Mouse (Mus musculus) G1E (cell line): ENCODE measurements around the gene Hcst. TPM values are rescaled to one million over a fixed set of nuclear protein-coding genes. Genes with fewer than 3 reads are reported as not detected.

ENCODE experiments used
- ATAC-seq: 2 replicates; pipeline ENCODE4 v1.8.0; 2016; ENCODE audit warnings: mild to moderate bottlenecking; ENCODE audit not compliant: insufficient number of reproducible peaks, poor library complexity, low FRiP score, severe bottlenecking; ENCODE audit errors: extremely low read depth
- DNase-seq: peaks from one replicate; pipeline ENCODE4 v3.0.0; 2012; ENCODE audit warnings: low spot score
- H3K27me3 ChIP-seq: 2 replicates; pipeline ENCODE4 v1.6.1; 2012; ENCODE audit warnings: mild to moderate bottlenecking, low read length, inconsistent platforms; ENCODE audit not compliant: insufficient read depth
- H3K36me3 ChIP-seq: replicated peaks from 2 replicates; pipeline ENCODE3; 2012; ENCODE audit warnings: mild to moderate bottlenecking, inconsistent platforms
- H3K4me1 ChIP-seq: 2 replicates; pipeline ENCODE4 v1.6.1; 2012; ENCODE audit warnings: low read depth, low read length, inconsistent platforms, mixed read lengths; ENCODE audit not compliant: insufficient read depth
- H3K4me3 ChIP-seq: 2 replicates; pipeline ENCODE4 v1.5.1; 2012; ENCODE audit warnings: low read depth, mild to moderate bottlenecking, inconsistent platforms, low read length, moderate library complexity, mixed read lengths
- H3K9me3 ChIP-seq: replicated peaks from 2 replicates; pipeline ENCODE4 v1.6.1; 2012; ENCODE audit warnings: inconsistent platforms
- CTCF ChIP-seq: IDR thresholded peaks from 2 replicates; pipeline ENCODE4 v1.5.1; 2012; ENCODE audit warnings: low read depth, low read length, inconsistent platforms, mixed read lengths
- GATA1 ChIP-seq: IDR thresholded peaks from 2 replicates; pipeline ENCODE4 v1.6.1; 2012; ENCODE audit warnings: borderline replicate concordance, low read length, inconsistent platforms, mixed read lengths
- GATA2 ChIP-seq: IDR thresholded peaks from 2 replicates; pipeline ENCODE4 v1.6.1; 2012; ENCODE audit warnings: low read depth, low read length, inconsistent platforms, borderline replicate concordance
- POLR2AphosphoS5 ChIP-seq: IDR thresholded peaks from 2 replicates; pipeline ENCODE4 v1.6.1; 2012; ENCODE audit warnings: low read depth, low read length, inconsistent platforms; ENCODE audit not compliant: insufficient replicate concordance
- TAL1 ChIP-seq: conservative IDR thresholded peaks from 2 replicates; pipeline ENCODE4 v1.6.1; 2012; ENCODE audit warnings: low read depth, low read length, inconsistent platforms, mixed read lengths
- polyA plus RNA-seq: library from polyadenylated mRNA; stranded (reverse); fragments of >175 nt; gene quantifications from 2 replicates; pipeline ENCODE4 v1.2.3, GENCODE M21; 2012
- total RNA-seq, 2 experiments: library from RNA; stranded (forward) in 1 of 2; stranded (reverse) in 1 of 2; fragments of 200-1000 nt in 1 of 2; fragments of >200 nt in 1 of 2; fragmentation: Nextera tagmentation in 1 of 2; gene quantifications; 2 replicates each; pipeline ENCODE4 v1.2.3; 2014 to 2017

The Hcst gene
- total and polyA plus RNA-seq, 3 experiments = 0.55 to 2.6 TPM; not detected in 1

DNA sequence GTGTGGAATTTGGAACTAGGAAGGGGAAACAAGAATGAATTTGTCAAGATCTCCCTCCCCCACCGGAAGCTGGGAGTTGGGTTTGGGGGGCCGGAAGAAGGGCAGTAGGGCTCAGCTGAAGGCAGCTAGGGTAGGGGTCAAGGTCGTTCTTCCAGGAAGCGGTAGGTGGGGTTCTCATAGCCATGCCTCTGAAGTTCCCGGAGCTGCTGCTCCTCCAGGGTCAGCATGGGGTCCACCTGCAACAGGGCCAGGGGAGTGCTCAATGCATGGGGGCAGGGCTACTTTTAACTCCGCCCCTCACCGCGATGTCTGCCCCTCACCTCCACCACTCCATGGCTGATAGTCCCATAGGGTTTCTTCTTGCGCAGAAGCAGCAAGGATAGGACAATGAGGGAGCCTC is 15.5 kb upstream of the Hcst start:
- H3K4me3 ChIP-seq = no peak overlapping the region
- TF ChIP-seq GATA1 = no peak
- TF ChIP-seq GATA2 = no peak
- TF ChIP-seq TAL1 = no peak
- no peak for TF ChIP-seq CTCF
- TF ChIP-seq POLR2AphosphoS5 = no peak
- H3K27me3 ChIP-seq = no peaks in the 10 kb centered on the region; the same call in 1 of the 2 replicates
- no peak for DNase-seq
- H3K4me1 ChIP-seq = no peaks in the 10 kb centered on the region
- no peaks in the 10 kb centered on the region for H3K9me3 ChIP-seq
- H3K36me3 ChIP-seq = no peaks in the 10 kb centered on the region
- ATAC-seq = no peak

DNA sequence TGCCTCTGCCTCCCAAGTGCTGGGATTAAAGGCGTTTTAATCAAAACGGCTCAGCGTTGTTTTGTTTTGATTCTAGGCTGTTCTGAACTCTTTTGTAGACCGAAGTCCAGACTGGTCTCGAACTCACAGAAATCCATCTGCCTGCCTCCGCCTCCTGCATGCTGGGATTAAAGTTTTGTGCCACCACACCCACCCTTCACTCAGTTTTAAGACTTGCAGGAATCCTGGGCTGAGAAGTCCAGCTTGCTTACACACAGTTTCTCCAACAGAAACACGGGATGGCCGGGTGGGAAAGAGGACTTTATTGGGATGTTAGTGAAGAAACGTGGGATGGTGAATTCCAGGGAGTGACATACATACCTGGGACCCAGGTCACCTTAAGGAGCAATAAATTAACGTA is 15.0 kb upstream of the Hcst start:
- H3K27me3 ChIP-seq = no peaks in the 10 kb centered on the region; the same call in 1 of the 2 replicates

DNA sequence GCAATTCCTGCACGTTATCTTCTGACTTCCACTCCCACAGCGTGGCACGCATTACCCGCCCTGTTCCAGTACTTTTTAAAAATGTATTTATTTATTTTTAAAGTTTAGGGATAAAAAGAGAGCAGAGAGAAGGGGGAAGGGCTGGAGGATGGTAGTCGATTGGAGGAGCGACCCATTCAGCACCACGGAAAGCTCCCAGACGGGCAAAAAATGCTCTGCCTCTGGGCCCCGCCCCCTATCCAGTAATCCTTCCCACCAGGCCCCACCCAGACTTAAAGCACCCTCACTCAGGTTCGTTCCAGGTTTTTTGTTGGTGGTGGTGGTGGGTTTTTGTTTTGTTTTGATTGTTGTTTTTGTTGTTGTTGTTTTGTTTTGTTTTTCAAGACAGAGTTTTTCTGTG is 14.6 kb upstream of the Hcst start:
- Histone ChIP-seq H3K9me3 (no peaks in the 10 kb centered on the region), H3K4me3 (no peak overlapping the region), H3K36me3 (no peaks in the 10 kb centered on the region), H3K4me1 (no peaks in the 10 kb centered on the region), H3K27me3 (no peaks in the 10 kb centered on the region; the same call in 1 of the 2 replicates)
- TF ChIP-seq TAL1 (no peak), CTCF (no peak), GATA2 (no peak), GATA1 (no peak), POLR2AphosphoS5 (no peak)
- ATAC-seq (no peak), DNase-seq (peak; percentile 48)

More for the DNA sequence above, 15.0 kb upstream of the Hcst start:
- H3K9me3 ChIP-seq = no peaks in the 10 kb centered on the region
- no peaks in the 10 kb centered on the region for H3K36me3 ChIP-seq
- TF ChIP-seq GATA1 = no peak
- no peak overlapping the region for H3K4me3 ChIP-seq
- DNase-seq (no peak), ATAC-seq (no peak)
- H3K4me1 ChIP-seq = no peaks in the 10 kb centered on the region

DNA sequence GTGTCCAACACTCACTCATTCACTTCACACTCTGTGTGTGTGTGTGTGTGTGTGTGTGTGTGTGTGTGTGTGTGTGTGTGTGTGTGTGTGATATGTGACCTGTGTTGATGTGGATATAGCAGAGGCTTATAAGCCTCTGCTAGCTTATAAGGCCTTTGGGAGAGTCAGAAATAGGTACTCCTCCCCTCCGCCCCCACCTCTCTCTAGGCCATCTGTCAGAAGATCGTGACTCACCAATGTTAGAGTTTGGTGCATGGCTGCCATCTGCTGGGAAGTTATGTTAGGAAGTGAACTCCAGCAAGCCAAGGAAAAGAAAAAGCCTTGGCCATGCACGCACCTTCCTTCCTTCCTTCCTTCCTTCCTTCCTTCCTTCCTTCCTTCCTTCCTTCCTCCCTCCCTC is 12.1 kb upstream of the Hcst start:
- Histone ChIP-seq H3K36me3 (peaks cover 16% of the 10 kb centered on the region), H3K27me3 (no peaks in the 10 kb centered on the region; the same call in 1 of the 2 replicates), H3K9me3 (no peaks in the 10 kb centered on the region), H3K4me3 (no peak overlapping the region), H3K4me1 (no peaks in the 10 kb centered on the region)
- TF ChIP-seq TAL1 = no peak
- TF ChIP-seq POLR2AphosphoS5 = no peak
- no peak for TF ChIP-seq CTCF
- TF ChIP-seq GATA2 = no peak
- ATAC-seq (no peak), DNase-seq (no peak)

DNA sequence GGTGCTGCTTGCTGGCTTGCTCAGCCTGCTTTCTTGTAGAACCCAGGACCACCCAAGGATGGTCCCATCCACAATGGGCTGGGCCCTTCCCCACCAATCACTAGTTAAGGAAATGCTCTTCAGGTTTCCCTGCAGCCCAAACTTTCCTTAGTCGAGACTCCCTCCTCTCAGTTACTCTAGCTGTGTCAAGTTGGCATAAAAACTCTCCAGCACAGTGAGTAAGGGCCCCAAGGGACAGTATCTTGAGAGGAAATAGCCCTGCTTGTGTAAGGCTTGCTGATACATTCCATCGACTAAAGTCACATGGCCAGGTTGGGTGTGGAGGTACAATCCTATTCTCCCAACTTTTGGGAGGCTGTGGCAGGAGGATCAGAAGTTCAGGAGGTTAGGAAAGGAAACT is 10.5 kb upstream of the Hcst start:
- no peak overlapping the region for H3K4me3 ChIP-seq
- no peak for DNase-seq
- H3K9me3 ChIP-seq = no peaks in the 10 kb centered on the region
- no peaks in the 10 kb centered on the region; the same call in 1 of the 2 replicates for H3K27me3 ChIP-seq
- no peak for TF ChIP-seq GATA2
- TF ChIP-seq CTCF = no peak
- no peak for TF ChIP-seq POLR2AphosphoS5
- TF ChIP-seq TAL1 = no peak
- TF ChIP-seq GATA1 = no peak
- ATAC-seq = no peak
- peaks cover 29% of the 10 kb centered on the region for H3K36me3 ChIP-seq
- H3K4me1 ChIP-seq = no peaks in the 10 kb centered on the region

DNA sequence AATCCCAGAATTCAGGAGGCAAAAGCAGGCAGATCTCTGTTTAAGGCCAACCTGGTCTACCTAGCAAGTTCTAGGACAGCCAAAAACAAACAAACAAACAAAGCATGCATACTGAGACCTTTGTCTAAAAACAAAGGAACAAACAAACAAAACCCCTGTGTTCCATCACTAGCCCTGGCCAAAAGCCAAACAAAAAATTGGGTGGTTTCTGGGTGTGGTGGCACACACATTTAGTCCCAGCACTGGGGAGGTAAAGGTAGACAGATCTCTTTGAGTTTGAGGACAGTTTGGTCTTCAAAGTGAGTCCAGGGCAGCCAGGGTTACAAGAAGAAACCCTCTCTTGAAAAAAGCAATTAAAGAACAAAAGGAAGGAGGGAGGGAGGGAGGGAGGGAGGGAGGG is 9.7 kb upstream of the Hcst start:
- no peak for DNase-seq
- TF ChIP-seq TAL1 (no peak), POLR2AphosphoS5 (no peak), GATA1 (no peak), GATA2 (no peak), CTCF (no peak)
- no peak for ATAC-seq
- H3K9me3 ChIP-seq = no peaks in the 10 kb centered on the region
- H3K4me3 ChIP-seq = no peak overlapping the region
- no peaks in the 10 kb centered on the region; the same call in 1 of the 2 replicates for H3K27me3 ChIP-seq
- H3K4me1 ChIP-seq = no peaks in the 10 kb centered on the region
- H3K36me3 ChIP-seq = peaks cover 36% of the 10 kb centered on the region
